Mouse (Mus musculus) embryonic fibroblast, embryonic 13.5 days (primary cell): ENCODE measurements around the gene Lrrc31.

Experiments used
- CTCF ChIP-seq: IDR thresholded peaks from 2 replicates; pipeline ENCODE4 v1.5.1; 2011; ENCODE audit warnings: mild to moderate bottlenecking, control low read depth, low read length, moderate library complexity, borderline replicate concordance; ENCODE audit not compliant: insufficient read depth
- POLR2A ChIP-seq: IDR thresholded peaks from 2 replicates; pipeline ENCODE4 v1.6.1; 2011; ENCODE audit warnings: low read depth, mild to moderate bottlenecking, control low read depth, low read length, moderate library complexity

DNA sequence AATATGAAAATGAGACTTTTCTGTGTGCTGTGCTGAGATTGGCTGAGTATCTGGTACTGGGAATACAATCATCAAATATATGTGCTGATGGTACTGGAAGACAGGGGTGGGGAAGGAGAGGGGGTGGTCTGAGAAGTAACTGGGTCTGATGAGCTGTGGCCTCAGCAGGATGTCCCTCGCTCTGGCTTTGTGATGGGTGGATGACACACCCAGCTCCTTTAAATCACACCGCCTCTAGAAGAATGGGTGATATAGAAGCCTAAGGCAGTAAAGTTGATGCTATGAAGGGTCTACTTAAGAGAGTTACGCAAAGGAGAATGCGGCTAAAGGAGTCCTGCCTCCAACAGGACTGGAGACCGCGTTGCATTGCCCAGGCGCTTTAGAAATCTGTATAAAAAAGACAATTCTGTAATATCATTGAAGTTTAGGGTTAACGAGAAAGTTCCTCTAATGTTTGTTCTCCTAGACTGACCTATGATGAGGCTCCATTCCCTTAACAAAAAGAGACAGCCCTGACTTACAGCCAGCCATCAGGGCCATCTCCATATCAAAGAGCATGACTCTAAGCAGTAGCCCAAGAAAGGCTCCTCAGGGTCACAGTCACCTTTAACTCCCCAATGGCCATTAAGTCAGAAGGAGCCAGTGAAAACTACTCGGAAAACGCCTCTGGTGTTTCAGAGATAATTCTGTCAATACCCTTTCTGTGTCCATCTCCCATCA, 24.6 kb upstream of the Lrrc31 start:
- TF ChIP-seq POLR2A (no peak), CTCF (no peak)
